Mouse (Mus musculus) MN1 (cell line): ENCODE results near the gene Sf1.

Experiments
- DNase-seq: peaks from one replicate; pipeline ENCODE4 v3.0.0-alpha.2; 2016; ENCODE audit warnings: low spot score

Sf1 gene

GRCm38 (mm10) chr19:6420481-6421210 lies 57.2 kb downstream of the Sf1 start:
- DNase-seq: no peak

- DNase-seq: no peak
Observed at GRCm38 (mm10) chr19:6421211-6421590, 57.7 kb downstream of the Sf1 start.

GRCm38 (mm10) chr19:6422014-6422413 lies 58.5 kb downstream of the Sf1 start:
- no peak for DNase-seq

GRCm38 (mm10) chr19:6423241-6423640 lies 59.8 kb downstream of the Sf1 start:
- DNase-seq: no peak

- no peak for DNase-seq
Observed at GRCm38 (mm10) chr19:6424137-6424881, 60.8 kb downstream of the Sf1 start.

GRCm38 (mm10) chr19:6425595-6425994 lies 62.1 kb downstream of the Sf1 start:
- DNase-seq: no peak

- DNase-seq: peak; percentile 23
Observed at GRCm38 (mm10) chr19:6426703-6427500, 63.4 kb downstream of the Sf1 start.
